Mouse (Mus musculus) heart, postnatal 25 days (tissue): Measurements from ENCODE around the gene Pcolce. TPM values are rescaled to one million over a fixed set of nuclear protein-coding genes. Genes with fewer than 3 reads are reported as not detected.

Experiments used
- DNase-seq: peaks from one replicate; pipeline ENCODE4 v3.0.0; 2022; ENCODE audit warnings: low spot score
- intact Hi-C: fragments of 180-260 bp; cut with DNase I; formaldehyde crosslinking; loops from one replicate; pipeline ENCODE4 v1.15.1; 2025
- total RNA-seq, 2 experiments: library from RNA; stranded (reverse); gene quantifications; 2 replicates each; pipeline ENCODE4 v1.2.3; 2021

Gene Pcolce
- total RNA-seq, 2 experiments from 2014 or later, result 66.9 to 71.3 TPM

DNA sequence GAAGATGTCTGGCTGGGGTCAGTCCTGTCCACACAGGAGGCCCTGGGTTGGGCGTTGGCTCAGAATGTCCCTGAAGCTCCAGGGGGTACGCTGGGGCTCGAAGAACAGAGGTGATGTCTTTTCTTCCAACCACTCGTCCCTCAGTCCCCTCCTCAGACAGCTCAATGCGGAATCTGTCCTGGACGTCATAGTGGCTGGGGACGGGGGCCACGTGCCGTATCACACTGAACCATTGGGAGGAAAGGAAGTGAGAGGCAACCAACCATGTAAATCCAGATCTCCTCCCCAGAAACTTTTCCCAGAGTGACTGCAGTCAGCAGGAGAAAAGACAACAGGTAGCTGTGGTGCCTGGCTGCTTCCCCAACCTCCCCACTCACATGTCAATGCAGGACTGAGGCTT lies 14.0 kb downstream of the Pcolce start:
- no peak for DNase-seq
- intact Hi-C loops, result no loop called here

GRCm38 (mm10) chr5:137598100-137598826 lies 15.3 kb downstream of the Pcolce start:
- no peak for DNase-seq
- intact Hi-C loops, result no loop called here

GRCm38 (mm10) chr5:137597625-137598024 lies 16.0 kb downstream of the Pcolce start:
- no peak for DNase-seq
- intact Hi-C loops, result no loop called here

- intact Hi-C loops, result no loop called here
- DNase-seq, result no peak
These were observed 16.9 kb downstream of the Pcolce start for GRCm38 (mm10) chr5:137596601-137597261.

- DNase-seq, result no peak
- intact Hi-C loops, result no loop called here
These were observed 17.7 kb downstream of the Pcolce start for GRCm38 (mm10) chr5:137595921-137596320.

DNA sequence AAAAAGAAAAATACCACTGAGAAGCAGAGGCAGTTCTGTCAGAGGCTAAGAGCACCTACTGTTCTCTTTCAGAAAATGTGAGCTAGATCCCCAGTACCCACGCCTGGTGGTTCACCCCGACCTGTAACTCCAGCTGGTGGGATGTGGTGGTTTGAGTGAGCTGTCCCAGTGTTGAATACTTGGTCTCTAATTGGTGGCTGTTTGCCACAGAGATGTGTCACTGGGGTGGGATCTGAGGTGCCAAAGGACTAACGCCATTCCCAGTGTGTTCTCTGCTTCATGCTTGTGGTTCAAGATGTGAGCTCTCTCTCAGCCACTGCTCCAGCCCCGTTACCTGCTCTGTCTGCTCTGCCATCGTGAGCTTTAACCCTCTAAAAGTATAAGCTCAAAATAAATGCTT lies 23.1 kb downstream of the Pcolce start:
- DNase-seq, result no peak
- intact Hi-C loops, result no loop called here

DNA sequence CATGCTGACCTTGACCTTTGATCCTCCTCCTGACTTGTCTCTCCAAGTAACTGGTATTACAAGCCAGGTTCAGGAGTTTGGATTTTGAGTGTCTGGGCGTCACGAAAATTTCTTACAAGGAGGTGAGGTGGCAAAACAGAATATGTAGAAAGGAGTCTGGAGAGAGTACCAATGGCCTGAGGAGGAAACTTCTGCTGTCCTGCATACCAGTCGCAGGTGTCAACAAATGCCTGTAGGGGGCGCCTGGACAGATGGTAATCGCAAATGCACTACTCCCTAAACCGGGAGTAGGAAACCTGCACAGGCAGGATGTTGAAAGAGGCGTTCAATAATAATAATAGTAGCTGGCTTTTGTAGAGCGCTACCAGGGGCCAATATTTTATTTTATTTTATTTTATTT lies 28.6 kb downstream of the Pcolce start:
- intact Hi-C loops, result loop anchor here (2.0 to 5.0 kb wide), 2 partner anchors 68 to 172 kb away; no protein-coding TSS in a partner anchor
- peak; percentile 31 for DNase-seq

DNA sequence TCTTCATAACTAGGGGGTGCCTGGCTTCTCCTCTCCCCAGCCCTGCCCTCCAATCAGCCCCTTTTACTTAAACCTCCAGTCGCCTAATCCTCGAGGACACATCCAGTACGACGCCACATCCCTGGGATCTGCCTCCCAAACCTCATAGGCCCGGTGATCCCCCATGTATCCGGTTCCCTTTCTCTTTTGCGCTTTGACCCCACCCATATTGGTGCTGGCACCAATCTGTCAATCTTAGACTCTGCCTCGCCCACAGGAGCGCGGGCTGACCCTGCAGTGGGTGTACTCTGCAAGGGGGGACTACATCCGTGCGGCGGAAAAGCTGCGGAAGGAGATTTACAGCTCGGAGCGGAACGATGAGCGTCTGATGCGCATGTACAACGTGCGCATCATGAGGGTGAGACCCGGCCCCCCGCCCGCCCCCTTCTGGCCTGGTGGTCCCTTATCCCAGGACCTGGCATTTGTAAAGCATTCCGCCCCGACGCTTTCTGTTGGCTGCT lies 29.9 kb downstream of the Pcolce start:
- intact Hi-C loops, result loop anchor here (2.0 to 5.0 kb wide), 2 partner anchors 69 to 174 kb away; no protein-coding TSS in a partner anchor
- no peak for DNase-seq

DNA sequence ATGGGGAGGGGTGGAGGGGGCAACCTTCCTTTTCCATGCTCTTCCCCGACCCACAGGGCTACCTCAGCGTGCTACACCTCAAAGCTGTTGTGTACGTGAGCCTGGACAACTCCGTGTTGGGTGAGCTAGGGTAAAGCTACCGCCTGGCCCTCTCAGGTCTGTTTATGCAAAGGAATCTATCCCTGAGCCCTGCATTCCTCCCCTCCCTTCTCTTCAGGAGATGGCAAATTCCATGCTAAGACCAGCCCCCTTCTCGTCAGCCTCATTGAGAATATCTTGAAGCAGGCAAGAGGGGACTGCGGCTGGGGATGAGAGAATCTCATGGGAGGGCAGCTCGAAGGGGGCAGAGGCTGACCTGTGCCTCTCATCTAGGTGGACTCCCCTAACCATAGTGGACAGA lies 30.9 kb downstream of the Pcolce start:
- DNase-seq, result no peak

GRCm38 (mm10) chr5:137580246-137580645 lies 33.3 kb downstream of the Pcolce start:
- intact Hi-C loops, result loop anchor here (5.0 kb wide), 1 partner anchor 177 kb away; no protein-coding TSS in a partner anchor
- DNase-seq, result no peak

More for the DNA sequence above, 30.9 kb downstream of the Pcolce start:
- intact Hi-C loops, result loop anchor here (5.0 kb wide), 1 partner anchor 175 kb away; no protein-coding TSS in a partner anchor

DNA sequence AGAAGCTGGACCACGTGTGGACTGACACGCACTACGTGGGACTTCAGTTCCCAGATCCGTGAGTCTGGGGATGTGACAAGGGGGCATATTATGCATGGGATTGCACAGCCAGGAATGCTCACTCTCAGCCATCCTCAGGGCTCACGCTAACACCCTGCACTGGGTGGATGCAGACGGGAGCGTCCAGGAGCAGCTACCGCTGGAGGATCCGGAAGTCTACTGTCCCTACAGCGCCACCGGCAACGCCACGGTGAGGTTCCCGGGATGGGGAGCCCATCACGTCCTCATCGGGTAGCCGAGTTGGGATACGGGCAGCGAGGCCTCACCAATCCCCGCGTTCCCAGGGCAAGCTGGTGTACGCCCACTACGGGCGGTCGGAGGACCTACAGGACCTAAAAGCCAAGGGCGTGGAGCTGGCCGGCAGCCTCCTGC lies 39.1 kb downstream of the Pcolce start:
- no peak for DNase-seq
- intact Hi-C loops, result no loop called here

GRCm38 (mm10) chr5:137570691-137571586 lies 42.6 kb downstream of the Pcolce start:
- intact Hi-C loops, result no loop called here
- no peak for DNase-seq

DNA sequence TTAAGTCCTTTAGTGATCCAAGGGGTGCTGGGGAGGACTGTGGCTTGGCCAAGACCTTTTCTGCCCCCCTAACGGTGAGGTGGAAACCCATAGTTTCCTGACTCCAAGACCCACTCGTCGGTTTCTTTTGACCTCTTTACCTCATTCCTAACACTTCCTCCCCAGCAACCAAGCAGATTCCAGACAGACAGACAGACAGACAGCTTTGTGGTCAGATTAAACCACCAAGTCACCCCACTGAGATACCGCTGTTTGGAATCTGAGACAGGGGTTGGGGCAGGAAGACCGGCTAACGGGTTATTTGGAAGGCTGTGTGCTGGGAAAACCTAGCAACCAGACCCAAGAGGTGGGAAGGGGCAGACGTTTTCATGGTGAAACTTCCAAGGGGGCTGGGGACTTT lies 43.4 kb downstream of the Pcolce start:
- no peak for DNase-seq
- intact Hi-C loops, result no loop called here

GRCm38 (mm10) chr5:137569665-137570064 lies 43.9 kb downstream of the Pcolce start, which contains the start of gene Tfr2:
Gene Tfr2 (plus strand): TSS chr5:137569840.
- no peak for DNase-seq
- intact Hi-C loops, result no loop called here

DNA sequence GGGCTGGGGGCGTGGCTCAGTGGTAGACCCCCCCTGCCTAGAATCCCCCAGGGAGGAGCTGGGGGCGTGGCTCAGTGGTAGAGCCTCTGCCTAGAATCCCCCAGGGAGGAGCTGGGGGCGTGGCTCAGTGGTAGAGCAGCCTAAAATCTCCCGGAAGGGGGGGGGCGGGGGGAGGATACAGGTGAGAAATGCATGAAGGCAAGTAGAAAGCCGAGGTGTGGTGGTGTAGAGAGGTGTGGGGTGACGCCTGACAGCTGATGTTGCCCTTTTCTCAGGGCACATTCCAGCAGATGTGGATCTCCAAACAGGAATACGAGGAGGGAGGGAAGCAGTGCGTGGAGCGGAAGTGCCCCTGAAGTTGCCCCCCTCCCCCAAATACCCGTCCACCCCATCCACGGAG lies 44.6 kb downstream of the Pcolce start:
- intact Hi-C loops, result no loop called here
- DNase-seq, result no peak

DNA sequence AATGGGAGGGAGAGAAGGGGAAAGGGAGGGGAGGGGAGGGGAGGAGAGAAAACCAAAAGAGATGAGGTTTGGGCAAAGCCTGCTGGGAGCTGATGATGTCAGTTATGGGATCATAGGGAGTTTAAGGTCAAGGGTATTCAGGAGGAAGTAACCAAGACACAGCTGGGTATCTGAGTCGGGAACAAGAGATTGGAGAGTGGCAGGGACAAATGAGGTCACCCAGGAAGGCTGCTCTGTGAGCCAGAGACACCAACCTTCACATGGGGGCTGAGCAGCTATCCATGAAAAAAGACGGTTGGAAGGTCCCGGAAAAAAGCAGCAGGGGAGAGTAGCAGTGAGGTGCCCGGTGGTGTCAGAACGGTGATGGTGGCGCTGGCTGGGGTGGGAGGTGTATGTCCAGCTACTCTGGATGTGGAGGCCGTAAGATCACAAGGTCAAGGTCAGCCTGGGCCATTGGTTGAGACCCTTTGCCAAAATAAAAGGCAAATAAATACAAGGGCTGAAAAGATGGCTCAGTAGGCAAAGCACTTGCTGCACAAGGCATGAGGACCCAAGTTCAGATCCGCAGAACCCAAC lies 45.3 kb downstream of the Pcolce start:
- no peak for DNase-seq
- intact Hi-C loops, result no loop called here

DNA sequence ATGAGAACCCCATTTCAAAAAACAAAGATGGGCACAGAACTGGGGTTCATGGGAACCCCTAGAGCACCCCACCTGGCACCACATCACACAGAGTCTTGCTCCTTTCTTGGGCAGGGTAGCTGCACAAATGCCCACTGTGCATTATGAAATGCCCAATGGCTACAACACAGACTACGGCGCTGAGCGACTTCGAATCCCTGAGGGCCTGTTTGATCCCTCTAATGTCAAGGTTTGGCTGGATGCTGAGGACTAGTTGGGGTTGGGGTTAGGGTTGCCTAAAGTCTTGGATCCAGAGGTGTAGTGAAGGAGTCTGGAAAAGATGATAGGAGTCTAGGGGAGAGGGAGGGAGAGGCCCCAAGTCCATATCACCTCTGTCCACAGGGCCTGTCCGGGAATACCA lies 47.2 kb downstream of the Pcolce start:
- no peak for DNase-seq
- intact Hi-C loops, result no loop called here

DNA sequence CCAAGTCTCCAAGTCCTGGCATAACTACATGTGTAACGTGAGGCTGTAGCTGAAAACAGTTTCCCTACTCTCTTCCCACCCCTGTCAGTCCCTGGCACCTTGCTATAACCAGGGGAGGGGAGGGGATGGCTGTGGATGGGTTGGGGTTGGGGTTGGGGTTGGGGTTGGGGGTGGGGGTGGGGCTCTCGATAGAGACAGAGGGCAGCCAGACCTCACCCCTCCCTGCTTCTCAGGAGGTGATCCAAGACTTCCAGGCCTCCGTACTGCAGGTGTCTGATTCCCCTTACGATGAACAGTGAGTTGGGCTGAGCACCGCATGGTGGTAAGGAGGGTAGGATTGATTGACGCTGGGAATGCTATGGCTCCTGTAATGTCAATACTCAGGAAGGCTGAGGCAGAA lies 47.8 kb downstream of the Pcolce start:
- intact Hi-C loops, result no loop called here
- DNase-seq, result no peak

DNA sequence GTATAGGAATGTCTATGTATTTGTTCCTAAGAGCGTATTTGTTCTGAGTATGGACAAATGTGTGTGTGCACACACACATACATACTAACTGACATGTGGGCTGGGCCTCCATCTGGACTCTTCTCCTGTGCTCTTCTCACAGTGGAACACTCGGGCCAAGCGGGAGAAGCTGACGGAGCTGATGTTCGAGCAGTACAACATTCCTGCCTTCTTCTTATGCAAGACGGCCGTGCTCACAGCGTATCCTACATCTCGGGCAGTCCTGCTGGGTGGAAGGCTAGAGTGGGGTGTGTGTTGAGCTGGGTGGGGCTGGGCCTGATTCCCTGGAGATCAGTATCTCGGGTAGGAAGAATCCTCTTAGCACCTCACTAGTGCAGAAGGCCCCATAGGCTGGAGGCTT lies 50.6 kb downstream of the Pcolce start:
- intact Hi-C loops, result no loop called here
- no peak for DNase-seq

DNA sequence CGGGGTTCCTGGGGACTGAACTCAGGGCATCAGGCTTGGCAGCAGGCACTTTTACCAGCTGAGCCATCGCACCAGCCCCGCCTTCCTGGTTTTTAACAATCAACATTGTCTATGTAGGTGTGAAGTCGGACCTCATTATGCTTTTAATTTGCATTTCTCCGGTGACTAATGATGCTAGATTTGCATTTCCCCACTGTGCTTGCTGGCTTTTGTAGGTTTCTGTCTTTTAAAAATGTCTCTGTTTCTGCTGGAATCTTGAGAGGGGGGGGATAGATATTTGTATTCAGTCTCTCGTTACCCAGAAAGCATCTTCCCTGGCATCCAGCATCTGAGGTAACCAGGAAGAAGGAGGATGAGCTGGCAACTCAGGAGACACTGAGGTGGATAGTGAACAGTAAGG lies 52.0 kb downstream of the Pcolce start:
- intact Hi-C loops, result no loop called here
- no peak for DNase-seq
